Mouse (Mus musculus): ENCODE measurements at regions not wholly inside any gene's neighbourhood (a gene's known extent, or its start where the extent isn't known, plus 50 kb on each side); places are given as distances from the start of the nearest gene placed in this dataset.
"Not testable (repeated sequence)": the region's sequence is repeated elsewhere in the genome, so short reads cannot be mapped to it uniquely, and the experiment has no call there.

DNA sequence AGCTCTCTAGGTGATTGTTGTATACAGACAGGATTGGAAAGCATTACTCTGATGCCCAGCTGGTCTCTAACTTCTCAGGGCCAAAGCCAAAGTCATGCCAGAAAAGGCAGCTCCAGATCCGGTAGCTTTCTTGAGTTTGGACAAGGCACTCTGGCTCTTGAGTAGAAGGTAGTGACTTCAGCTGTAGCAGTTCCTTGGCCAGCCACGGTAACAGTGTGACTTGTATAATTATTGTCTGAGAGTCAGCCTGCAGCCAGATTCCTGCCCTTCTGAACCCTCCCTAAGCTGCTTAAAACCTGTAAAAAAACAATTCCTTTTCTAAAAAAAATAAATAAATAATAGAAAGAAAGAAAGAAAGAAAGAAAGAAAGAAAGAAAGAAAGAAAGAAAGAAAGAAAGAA, 843.0 kb downstream of the Diaph3 start:
- no peaks in the 10 kb centered on the region for H3K36me3 ChIP-seq (ENCODE audit: control insufficient read depth, insufficient read depth, low read length)
- WGBS: 61% methylated on average over 2 of the region's 2 CpGs

GRCm38 (mm10) chr14:86294606-86295005, 846.4 kb downstream of the Diaph3 start:
- 85% methylated on average over 5 of the region's 5 CpGs for WGBS
- not testable (repeated sequence) for ATAC-seq (ENCODE audit: low FRiP score, low TSS enrichment); H3K4me2 ChIP-seq (replicated peaks; ENCODE audit: low read depth)

More for the DNA sequence above, 843.0 kb downstream of the Diaph3 start:
- TF ChIP-seq CTCF (IDR thresholded peaks at IDR 0.05; ENCODE audit: low read depth) (no peak), EP300 (optimal IDR thresholded peaks at IDR 0.05) (no peak)
- Histone ChIP-seq H3K4me2 (replicated peaks; ENCODE audit: low read depth) (no peak overlapping the region), H3K4me3 (ENCODE audit: low read depth, low read length) (no peak overlapping the region), H3K4me1 (replicated peaks; ENCODE audit: control insufficient read depth, insufficient read depth) (no peaks in the 10 kb centered on the region), H3K27me3 (ENCODE audit: control insufficient read depth, insufficient read depth, low read length) (no peaks in the 10 kb centered on the region), H3K27ac (replicated peaks) (no peak overlapping the region), H3K9me3 (ENCODE audit: control insufficient read depth, low read length) (no peaks in the 10 kb centered on the region), H3K9ac (ENCODE audit: low read length) (no peak overlapping the region)
- no peak for ATAC-seq (ENCODE audit: low FRiP score, low TSS enrichment)
- no peak for DNase-seq (ENCODE audit: low spot score)

DNA sequence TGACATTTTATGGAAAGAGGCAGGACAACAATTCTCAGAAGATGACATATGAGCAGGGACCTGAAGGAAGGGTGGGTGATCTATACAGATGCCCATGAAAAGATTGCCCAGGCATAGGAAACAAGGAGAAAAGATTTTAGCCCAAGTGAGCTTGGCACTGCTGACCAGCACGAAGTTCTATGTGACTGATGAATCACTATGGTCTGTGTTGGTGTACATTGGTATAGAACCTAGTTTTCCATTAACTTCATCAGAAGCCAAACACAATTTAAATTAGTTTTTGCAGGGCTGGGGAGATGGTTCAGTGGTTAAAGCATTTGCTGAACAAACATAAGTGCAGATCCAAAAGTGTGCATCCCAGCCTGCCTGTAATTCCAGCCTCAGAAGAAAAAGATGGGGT, 847.2 kb downstream of the Diaph3 start:
- Histone ChIP-seq H3K27me3 (ENCODE audit: control insufficient read depth, insufficient read depth, low read length) (no peaks in the 10 kb centered on the region), H3K9me3 (ENCODE audit: control insufficient read depth, low read length) (no peaks in the 10 kb centered on the region), H3K4me1 (replicated peaks; ENCODE audit: control insufficient read depth, insufficient read depth) (no peaks in the 10 kb centered on the region), H3K9ac (ENCODE audit: low read length) (no peak overlapping the region), H3K4me3 (ENCODE audit: low read depth, low read length) (no peak overlapping the region), H3K27ac (replicated peaks) (no peak overlapping the region), H3K36me3 (ENCODE audit: control insufficient read depth, insufficient read depth, low read length) (no peaks in the 10 kb centered on the region), H3K4me2 (replicated peaks; ENCODE audit: low read depth) (no peak overlapping the region)
- no peak for DNase-seq (ENCODE audit: low spot score)
- TF ChIP-seq CTCF (IDR thresholded peaks at IDR 0.05; ENCODE audit: low read depth): no peak
- TF ChIP-seq EP300 (optimal IDR thresholded peaks at IDR 0.05): no peak
- WGBS: 81% methylated on average over 1 of the region's 1 CpGs
- no peak for ATAC-seq (ENCODE audit: low FRiP score, low TSS enrichment)

More at GRCm38 (mm10) chr14:86294606-86295005, 846.4 kb downstream of the Diaph3 start:
- H3K4me3 ChIP-seq (ENCODE audit: low read depth, low read length); H3K9me3 ChIP-seq (ENCODE audit: control insufficient read depth, low read length); H3K27ac ChIP-seq (replicated peaks); H3K36me3 ChIP-seq (ENCODE audit: control insufficient read depth, insufficient read depth, low read length); DNase-seq (ENCODE audit: low spot score); H3K9ac ChIP-seq (ENCODE audit: low read length); H3K27me3 ChIP-seq (ENCODE audit: control insufficient read depth, insufficient read depth, low read length); H3K4me1 ChIP-seq (replicated peaks; ENCODE audit: control insufficient read depth, insufficient read depth): not testable (repeated sequence)

- Histone ChIP-seq H3K4me1 (replicated peaks; ENCODE audit: control insufficient read depth, insufficient read depth) (no peaks in the 10 kb centered on the region), H3K27ac (replicated peaks) (no peak overlapping the region), H3K4me3 (ENCODE audit: low read depth, low read length) (no peak overlapping the region), H3K4me2 (replicated peaks; ENCODE audit: low read depth) (no peak overlapping the region), H3K9ac (ENCODE audit: low read length) (no peak overlapping the region), H3K36me3 (ENCODE audit: control insufficient read depth, insufficient read depth, low read length) (no peaks in the 10 kb centered on the region), H3K9me3 (ENCODE audit: control insufficient read depth, low read length) (no peaks in the 10 kb centered on the region), H3K27me3 (ENCODE audit: control insufficient read depth, insufficient read depth, low read length) (no peaks in the 10 kb centered on the region)
- 53% methylated on average over 3 of the region's 3 CpGs for WGBS
- DNase-seq (ENCODE audit: low spot score) (no peak), ATAC-seq (ENCODE audit: low FRiP score, low TSS enrichment) (no peak)
- TF ChIP-seq CTCF (IDR thresholded peaks at IDR 0.05; ENCODE audit: low read depth) (no peak), EP300 (optimal IDR thresholded peaks at IDR 0.05) (no peak)
These were observed 847.7 kb downstream of the Diaph3 start for GRCm38 (mm10) chr14:86293371-86293770.

- no peak for TF ChIP-seq CTCF (IDR thresholded peaks at IDR 0.05; ENCODE audit: low read depth)
- TF ChIP-seq EP300 (optimal IDR thresholded peaks at IDR 0.05): no peak
These were observed 850.5 kb downstream of the Diaph3 start for GRCm38 (mm10) chr14:86290556-86290955.

DNA sequence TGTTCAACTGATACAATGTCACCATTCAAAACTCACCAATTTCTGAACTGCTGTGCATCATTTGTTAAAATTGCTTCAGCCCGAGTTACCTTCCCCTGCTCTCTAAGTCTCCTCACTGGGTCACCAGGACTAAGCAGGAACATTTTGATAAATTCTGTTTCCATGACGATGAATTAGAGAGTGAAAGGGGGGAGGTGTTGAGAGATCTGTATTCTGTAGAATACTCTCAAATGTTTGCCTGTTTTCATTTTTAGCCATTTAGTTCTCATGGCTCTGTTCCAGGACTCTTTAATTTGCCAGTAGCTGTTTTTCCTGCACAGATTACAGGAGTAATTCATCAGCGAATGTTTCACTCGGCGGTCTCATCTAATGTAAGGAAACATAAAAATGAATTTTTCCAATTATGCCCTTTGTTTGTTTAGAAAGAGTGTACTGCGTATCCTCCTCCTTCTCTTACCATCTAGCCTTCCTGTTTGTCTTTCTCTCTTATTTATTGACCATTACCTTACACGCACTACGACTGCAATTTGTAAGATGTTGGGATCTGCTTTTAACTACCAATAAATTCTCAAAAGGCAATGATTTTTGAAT, 879.3 kb downstream of the Diaph3 start:
- TF ChIP-seq CTCF (IDR thresholded peaks at IDR 0.05; ENCODE audit: low read depth) (no peak), EP300 (optimal IDR thresholded peaks at IDR 0.05) (no peak)
- Histone ChIP-seq H3K27ac (replicated peaks) (no peak overlapping the region), H3K4me1 (replicated peaks; ENCODE audit: control insufficient read depth, insufficient read depth) (no peaks in the 10 kb centered on the region), H3K4me3 (ENCODE audit: low read depth, low read length) (no peak overlapping the region), H3K9ac (ENCODE audit: low read length) (no peak overlapping the region), H3K27me3 (ENCODE audit: control insufficient read depth, insufficient read depth, low read length) (no peaks in the 10 kb centered on the region), H3K36me3 (ENCODE audit: control insufficient read depth, insufficient read depth, low read length) (no peaks in the 10 kb centered on the region), H3K9me3 (ENCODE audit: control insufficient read depth, low read length) (no peaks in the 10 kb centered on the region), H3K4me2 (replicated peaks; ENCODE audit: low read depth) (no peak overlapping the region)
- DNase-seq (ENCODE audit: low spot score) (no peak), ATAC-seq (ENCODE audit: low FRiP score, low TSS enrichment) (no peak)
- 42% methylated on average over 8 of the region's 8 CpGs for WGBS

More at GRCm38 (mm10) chr14:86290556-86290955, 850.5 kb downstream of the Diaph3 start:
- WGBS: 87% methylated on average over 3 of the region's 3 CpGs
- Histone ChIP-seq H3K4me3 (ENCODE audit: low read depth, low read length) (no peak overlapping the region), H3K27ac (replicated peaks) (no peak overlapping the region), H3K4me2 (replicated peaks; ENCODE audit: low read depth) (no peak overlapping the region), H3K36me3 (ENCODE audit: control insufficient read depth, insufficient read depth, low read length) (no peaks in the 10 kb centered on the region), H3K27me3 (ENCODE audit: control insufficient read depth, insufficient read depth, low read length) (no peaks in the 10 kb centered on the region), H3K9ac (ENCODE audit: low read length) (no peak overlapping the region), H3K9me3 (ENCODE audit: control insufficient read depth, low read length) (no peaks in the 10 kb centered on the region), H3K4me1 (replicated peaks; ENCODE audit: control insufficient read depth, insufficient read depth) (no peaks in the 10 kb centered on the region)
- ATAC-seq (ENCODE audit: low FRiP score, low TSS enrichment) (no peak), DNase-seq (ENCODE audit: low spot score) (no peak)
